Mouse (Mus musculus): ENCODE measurements around the gene Osm. TPM values are rescaled to one million over a fixed set of nuclear protein-coding genes. Genes with fewer than 3 reads are reported as not detected.

The Osm gene
- total RNA-seq, 2 experiments from 2014 or later: 0.18 TPM; not detected in 1

DNA sequence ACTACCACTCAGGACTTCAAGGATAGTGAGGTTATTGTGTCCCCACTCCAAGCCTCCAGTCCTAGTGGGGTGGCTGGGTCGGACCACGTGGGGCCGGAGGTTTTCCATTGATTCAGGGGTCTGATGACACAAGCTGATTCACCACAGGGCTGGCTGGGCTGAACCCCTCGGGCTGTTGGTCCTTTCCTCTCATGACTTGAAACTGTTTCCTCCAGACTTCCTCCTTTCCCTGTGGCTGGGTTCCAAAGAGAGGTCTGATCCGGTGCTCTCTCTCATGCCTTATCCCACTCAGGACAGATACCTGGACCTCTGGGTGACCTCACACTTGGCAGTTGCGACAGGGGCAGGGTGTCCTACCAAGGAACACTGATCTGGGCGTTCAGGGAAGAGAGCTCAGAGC lies 3.9 kb downstream of the Osm start:
- DNase-seq: no peak

DNA sequence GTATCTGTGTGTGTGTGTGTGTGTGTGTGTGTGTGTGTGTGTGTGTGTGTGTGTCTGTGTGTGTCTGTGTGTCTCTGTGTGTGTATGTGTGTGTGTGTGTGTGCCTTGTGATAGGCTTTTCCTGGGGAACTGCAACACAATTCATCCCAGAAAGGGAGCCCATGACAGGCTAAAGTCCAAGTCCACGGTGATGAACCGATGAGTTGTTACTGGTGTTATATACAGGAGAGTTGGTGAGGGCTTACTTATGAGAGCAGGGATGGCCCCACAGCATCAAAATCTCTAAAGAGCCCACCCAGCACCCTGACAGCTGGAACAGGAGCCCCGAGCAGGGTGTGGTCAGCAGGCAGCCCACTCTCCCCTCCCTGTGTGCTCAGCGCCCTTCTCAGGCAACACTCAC lies 5.0 kb downstream of the Osm start:
- DNase-seq: no peak

DNA sequence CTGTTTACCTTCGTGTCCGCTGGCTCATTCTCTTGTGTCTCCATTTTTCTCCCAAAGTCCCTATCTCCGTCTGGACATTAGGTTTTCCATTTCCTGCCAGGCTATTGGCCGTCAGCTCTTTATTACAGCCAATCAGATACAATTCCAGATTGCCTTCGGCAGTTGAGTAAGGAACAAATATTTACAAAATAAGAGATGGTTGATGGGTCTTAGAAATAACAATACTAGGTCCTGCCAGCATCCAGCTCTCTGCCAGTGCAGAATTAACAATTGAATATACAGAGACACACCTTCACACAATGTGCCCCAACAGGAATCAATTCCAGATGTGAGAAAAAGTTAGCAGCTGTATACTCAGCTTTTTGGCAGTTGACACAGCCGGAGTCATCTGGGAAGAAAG lies 9.9 kb downstream of the Osm start:
- DNase-seq: no peak

DNA sequence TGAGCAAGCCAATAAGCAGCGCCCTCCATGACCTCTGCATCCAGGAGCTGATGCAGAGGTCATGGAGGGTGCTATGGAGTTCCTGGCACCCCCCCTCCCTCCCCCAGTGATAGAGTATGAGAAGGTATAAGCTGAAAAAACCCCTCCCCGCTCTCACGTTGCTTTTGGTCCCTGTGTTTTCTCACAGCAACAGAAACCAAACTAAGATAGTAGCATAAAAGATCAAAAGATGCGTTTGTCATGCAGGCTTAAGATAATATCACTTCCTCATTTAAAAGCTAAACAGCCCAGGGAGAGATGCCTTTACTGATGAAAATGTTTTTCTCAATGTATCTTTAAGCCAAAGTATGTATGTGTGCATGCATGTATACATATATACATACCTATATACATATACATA lies 10.4 kb downstream of the Osm start:
- no peak for DNase-seq

DNA sequence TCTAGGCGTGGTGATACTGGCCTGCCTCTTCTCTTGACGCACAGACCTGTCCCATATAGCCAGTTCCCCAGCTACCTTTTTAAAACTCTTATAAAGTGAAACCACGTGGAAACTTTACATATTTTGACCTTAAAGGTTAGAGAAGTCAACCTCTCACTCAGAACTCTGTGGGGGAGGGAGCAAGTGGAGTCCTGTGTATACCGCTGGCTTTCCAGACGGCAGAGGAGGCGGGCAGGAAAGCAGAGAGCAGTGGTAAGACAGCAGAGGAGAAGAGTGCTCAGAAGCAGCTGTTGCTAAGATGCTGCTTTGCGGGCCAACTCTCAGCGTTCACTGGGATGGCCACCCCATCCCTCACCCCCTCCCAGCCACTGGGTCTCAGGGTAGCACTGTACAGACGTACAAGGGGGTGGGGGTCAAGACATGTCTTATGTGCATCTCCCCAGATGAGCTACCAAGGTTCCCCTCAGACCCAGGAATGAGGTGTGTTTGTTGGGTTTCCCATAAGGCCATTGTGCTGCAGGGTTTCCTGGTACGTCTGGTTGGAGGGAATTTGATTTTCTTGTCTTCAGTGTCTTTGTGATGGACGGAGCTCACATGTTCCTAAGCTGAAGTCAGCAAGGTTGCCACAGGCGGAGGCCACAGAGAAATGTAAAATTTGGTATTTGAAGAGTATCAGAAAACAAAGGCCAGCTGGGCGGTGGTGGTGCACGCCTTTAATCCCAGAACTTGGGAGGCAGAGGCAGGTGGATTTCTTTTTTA lies 11.2 kb downstream of the Osm start:
- no peak for DNase-seq

DNA sequence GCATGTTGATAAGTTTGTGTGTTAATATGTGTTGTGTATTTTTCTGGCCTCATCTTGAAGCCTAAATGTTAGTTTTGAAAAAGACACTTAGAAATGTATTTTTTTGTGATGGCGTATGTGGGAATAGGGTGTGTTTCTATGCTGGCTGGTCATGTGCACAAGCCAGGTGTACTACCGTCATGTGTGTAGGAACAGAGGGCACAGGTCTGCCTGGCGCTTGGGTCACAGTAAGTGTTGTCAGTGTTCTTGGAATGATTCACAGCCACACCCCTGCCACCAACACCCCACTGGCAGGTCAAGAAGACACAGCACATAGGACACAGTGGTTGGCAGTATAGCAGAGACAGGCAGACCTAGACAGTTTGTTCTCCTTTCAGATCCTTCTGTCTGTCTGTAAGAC lies 12.9 kb downstream of the Osm start:
- no peak for DNase-seq

DNA sequence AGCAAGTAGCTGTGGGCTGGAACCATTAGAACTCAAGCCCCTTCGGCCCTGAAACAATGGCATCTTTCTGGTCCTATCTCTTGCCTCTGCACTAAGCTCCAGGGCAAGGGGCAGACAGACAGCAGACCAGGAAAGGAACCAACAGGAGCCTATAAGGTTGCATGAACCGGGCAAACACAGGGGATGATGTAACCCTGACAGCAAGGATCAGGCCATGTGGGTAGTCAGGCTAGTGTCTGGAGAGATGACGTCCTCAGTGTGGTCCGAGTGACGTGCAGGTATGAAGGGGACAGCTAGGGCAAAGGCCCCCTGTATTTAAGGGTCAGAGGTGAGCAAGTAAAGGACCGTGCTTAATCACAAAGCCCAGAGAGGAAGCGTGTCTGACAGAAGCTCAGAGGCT lies 14.1 kb downstream of the Osm start:
- no peak for DNase-seq

DNA sequence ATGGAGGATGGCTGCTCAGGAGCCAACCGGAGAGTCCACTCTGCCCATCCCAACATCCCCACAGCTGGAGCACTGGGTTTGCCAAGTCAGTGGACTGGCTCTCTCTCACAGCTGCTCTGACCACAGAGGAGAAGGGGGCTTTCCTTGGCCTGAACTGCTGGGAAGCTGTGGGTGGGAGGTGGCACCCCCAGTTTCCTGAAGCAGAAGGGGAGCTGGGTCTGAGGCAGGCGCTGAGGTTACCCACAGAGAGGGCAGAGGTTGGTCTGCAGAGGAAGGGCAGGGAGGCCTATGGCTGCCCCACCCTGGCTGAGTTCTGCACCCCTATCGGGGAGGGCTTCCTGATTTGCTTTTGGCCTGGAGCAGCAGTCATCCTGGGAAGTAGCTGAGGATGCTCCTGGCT lies 15.2 kb downstream of the Osm start:
- no peak for DNase-seq

DNA sequence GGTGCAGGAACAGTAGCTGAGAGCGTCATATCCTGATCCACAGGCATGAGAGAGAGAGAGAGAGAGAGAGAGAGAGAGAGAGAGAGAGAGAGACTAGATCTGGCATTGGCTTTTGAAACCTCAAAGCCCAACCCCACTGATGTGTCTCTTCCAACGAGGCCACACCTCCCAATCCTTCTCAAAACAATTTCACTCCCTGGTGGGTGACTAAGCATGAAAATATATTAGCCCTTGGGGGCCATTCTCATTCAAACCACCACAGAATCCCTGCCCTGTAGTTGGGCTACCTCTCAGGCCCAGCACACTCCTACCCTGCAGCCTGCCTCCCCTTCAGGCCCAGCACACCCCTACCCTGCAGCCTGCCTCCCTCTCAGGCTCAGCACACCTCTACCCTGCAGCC lies 16.7 kb downstream of the Osm start:
- no peak for DNase-seq

DNA sequence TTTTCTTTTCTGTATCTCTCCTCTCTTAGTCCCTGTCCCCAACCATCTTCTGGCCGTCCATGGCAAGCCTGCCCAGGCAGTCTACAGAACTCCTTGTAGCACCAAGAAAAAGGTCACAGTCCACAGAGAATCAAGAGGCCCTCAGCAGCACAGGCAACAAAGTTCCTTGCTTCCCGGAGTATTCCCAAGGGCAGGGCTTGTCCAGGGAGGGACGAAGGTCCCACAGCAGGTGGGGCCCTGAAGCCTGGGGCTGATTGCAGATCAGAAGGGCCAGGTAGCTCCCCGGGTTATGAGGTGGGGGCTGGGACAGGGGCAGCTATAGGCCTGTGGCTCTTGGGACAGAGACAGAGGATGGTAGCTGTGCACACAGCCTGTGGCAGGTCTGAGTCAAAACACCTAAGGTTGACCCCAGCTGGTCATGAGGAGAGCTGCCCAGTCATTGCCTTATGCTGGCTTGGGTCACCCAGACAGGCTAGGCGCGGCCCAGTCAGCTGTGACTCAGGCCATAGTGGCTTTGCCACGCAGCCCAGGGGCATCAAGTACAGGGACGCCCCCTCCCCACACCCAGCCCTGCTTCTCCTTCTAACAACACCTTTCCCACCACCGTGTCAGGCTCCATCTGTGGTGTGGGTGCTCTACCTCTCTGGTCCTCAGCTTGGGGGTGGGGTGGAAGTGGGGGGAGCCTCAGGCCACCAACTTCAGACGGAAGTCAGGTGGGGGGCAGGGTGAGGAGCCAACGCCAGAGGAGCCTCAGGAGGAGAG lies 20.8 kb downstream of the Osm start, which contains the start of gene Lif:
Gene Lif (plus strand): TSS at position 712 of the 762 bp plus-strand sequence.
- no peak for DNase-seq

DNA sequence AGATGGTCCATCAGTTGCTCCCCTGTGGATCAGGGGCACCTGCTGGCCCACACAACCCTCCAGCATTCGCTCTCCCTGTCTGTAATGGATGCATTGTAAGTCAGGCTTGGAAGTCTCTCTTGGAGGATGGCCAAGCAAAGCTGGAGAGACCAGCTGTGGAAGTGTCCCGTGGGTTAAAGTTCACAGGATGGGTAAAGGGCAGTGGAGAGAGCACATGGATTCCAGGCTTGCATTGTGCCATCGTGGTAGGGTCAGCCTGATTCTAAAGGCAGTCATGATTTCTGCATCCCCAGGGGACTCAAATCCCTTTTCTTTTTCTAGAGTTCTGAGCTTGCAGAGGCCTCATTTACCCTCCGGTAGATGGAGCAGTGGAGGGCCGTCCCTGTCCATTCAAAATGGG lies 21.5 kb downstream of the Osm start:
- DNase-seq: no peak

DNA sequence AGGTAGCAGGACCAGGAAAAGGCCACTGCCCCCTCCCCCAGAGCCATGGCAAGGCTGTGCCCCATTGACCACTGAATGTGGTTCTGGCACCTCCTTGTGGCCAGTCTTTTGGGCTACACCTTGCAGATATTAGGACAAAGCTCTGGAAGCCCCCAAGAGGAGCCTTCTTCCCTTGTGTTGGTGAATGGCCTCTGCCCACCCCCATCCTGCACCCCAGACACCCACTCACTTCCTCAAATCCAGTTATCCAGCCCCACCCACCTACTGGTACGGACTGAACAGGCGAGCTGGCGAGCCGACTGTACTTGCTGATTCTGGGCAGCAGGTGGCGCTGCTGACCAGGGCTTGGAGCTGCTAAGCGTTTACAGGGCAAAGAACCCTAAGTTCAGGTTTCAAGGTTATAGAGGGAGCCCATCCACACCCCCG lies 22.4 kb downstream of the Osm start:
- peak; percentile 90 for DNase-seq

DNA sequence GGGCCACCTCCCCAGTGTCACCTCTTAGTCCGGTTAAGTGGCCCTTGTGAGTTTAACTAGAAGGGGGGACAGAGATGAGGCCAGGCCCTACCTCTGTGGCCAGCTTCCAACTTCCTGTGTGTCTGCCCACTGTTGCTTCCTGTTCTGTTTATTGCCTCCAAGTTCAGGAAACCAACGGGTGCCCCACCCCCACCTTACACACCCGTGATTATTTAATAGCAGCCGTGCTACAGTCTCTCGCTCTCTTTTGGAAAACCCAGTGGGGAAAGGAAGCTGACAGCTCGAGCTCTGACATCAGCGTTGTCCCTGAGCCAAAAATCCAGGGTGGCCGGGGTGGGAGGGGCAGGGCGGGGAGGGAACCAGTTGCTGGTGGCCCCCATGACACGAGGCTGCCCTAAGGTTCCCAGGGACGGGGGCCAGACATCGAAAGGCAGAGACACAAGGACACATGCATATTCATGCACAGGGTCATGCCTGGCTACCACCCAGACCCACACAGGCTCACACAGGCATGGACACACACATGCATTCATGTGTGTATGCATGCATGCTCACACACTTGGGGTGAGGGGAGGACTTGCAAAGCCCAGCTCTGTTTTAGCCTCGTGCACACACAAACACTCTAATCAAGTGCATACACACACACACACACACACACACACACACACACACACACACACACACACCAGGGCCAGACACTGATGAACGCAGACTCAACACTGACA lies 24.4 kb downstream of the Osm start:
- peak; percentile 65 for DNase-seq

DNA sequence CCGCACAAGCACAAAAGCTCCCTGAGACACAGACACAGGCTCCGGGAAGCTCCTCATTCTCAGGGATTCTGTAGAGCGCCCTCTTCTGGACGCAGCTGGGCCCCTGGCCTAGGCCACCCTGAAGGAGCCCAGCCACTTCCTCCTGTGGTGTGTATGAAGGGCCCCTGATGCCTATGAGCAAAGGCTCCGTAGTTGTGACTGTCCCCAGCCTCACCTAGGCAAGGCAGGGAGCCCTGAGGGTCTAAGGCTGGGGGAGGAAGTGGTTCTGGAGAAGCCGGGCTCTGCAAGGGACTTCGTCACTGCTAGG lies 24.9 kb downstream of the Osm start:
- peak; percentile 80 for DNase-seq

DNA sequence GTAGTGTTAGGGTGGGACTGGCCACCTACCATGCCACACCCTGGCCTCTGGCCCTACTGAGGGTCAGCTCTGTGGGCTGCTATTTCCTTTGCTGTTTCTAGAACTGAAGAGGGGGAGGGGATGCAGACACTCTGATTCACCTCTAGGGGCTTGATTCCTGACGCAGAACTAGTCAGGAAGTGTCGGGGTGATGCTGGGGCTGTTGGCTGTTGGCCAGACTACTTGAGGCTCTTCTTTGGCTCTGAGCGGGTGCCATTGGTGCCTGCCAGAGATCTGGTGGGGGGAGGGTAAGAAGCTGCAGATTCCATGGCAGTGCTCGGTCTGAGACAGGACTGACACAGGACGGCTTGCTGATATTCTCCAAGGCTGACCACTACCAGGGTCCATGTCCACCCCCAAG lies 25.7 kb downstream of the Osm start:
- DNase-seq: peak; percentile 40

DNA sequence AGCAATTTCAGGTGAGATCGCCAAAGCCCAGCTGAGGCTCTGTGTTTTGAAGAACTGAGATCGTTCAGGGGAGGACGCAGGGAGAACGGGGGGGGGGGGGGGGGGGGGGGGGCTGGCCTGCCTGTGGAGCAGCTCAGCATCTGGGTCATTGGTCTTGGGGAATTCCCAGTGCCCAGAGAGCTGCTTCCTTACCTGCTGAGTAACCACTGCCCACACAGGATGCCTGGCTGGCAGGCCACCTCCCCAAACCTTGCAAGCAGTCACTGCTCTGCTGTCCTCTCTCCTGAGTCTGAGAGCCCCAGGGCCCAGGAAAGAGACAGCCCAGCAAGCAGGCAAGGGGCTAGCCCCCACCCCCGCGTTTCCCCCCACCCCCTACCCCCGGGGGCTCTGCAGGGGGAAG lies 26.6 kb downstream of the Osm start:
- DNase-seq: no peak

DNA sequence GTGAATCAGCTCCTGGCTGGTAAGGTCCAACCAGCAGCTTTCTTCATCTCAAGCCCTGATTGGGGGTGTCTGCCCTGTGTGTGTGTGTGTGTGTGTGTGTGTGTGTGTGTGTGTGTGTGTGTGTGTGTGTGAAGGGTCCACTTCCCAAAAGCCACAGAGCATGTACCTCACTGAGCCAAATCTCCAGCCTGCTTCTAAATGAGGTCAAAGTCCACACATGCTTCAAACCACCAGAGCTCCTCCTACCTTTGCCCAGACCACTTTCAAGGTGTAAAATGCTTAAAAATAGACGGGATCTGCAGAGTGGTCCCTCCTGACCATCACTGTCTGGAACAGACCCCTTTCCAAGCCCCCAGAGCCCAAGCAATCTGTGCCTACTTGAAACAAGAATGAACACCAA lies 27.1 kb downstream of the Osm start:
- no peak for DNase-seq

DNA sequence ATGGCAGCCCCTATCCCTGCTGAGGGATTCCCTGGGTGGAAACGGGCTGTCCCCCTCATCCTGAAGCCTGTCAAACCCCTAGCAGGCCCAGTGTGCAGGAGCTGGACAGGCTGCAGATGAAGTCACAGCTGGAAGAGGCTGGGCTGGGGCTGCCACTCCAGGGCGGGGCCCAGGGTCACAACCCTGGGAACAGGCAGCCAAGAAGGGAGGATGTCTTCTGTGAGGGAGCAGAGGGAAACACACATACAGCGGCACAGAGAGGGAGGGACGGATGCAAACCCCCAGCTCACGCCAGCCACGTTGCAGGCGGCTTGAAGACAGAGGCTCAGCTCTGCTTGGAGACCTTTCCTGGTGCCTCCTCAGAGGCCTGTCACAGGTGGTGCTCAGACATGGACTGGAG lies 27.8 kb downstream of the Osm start:
- peak; percentile 43 for DNase-seq

DNA sequence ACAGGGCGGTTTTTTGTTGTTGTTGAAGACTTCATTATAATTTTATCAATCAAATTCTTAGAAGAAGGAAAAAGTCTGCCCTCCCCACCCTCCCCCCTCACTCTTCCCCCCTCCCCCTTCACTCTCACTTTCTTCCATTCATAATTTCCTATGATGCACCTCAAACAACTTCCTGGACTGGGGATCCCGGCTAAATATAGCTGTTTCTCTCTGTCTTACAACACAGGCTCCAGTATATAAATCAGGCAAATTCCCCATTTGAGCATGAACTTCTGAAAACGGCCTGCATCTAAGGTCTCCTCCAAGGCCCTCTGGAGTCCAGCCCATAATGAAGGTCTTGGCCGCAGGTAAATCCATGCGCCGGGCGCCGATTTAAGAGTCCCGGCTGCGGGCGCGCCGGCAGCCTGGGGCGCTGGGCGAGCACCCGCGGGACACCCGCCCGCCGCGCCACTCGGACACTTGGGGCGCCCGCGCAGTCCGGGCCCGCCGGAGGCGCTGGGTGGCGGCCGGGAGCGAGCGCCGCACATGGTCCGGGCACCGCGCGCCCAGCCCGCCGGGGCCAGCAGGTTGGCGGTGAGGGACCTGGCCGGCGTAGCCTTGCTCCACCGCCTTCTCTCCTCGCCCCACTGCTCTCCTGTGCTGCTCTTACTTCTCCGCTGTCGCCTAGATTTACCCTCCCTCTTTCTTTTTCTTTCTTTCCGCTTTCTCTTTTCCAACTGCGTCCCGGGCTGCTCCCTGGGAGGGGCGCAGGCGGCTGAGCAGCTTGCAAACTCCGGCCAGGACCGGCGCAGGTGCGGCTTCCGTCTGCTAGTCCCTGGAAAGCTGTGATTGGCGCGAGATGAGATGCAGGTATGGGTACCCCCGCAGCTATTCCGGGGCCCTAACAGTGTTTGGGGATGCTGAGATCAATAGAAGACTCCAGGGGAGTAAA lies 30.3 kb downstream of the Osm start:
- DNase-seq: peak; percentile 80

DNA sequence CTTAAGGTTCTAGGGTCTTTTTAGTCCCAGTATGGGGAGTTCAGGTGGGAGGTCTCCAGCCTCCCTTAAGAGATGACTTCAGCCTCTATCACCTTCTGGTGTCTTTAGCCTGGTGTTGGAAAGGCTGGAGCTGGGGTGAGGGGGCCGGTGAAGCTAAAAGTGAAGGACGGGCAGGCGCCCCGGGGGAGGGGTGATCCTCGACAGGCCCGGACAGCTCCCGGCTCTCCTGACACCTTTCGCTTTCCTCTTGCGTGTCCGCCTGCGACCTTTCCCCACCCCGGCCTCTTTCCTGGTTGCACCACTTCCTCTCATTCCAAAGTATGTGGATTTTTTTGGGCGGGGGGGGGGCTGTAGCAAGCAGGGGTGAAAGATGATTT lies 31.0 kb downstream of the Osm start:
- no peak for DNase-seq

DNA sequence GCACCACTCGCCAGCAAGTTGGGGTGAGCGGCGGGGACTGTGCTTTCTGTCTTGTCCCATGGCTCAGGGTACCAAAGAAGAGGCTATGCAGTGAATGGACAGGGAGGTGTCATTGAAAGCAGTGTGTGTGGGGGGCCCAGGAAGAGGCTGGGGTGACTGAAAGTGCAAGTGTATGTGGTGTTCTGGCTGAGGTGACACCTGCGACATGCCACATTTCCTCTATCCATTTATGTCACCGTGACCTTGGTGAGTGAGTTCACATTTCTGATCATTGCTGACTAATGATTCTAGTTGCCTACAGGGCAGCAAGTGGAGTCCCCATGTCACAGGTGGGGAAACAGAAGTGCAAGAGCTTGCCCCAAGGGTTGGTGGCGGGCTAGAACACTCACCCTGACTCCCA lies 32.3 kb downstream of the Osm start:
- DNase-seq: no peak

DNA sequence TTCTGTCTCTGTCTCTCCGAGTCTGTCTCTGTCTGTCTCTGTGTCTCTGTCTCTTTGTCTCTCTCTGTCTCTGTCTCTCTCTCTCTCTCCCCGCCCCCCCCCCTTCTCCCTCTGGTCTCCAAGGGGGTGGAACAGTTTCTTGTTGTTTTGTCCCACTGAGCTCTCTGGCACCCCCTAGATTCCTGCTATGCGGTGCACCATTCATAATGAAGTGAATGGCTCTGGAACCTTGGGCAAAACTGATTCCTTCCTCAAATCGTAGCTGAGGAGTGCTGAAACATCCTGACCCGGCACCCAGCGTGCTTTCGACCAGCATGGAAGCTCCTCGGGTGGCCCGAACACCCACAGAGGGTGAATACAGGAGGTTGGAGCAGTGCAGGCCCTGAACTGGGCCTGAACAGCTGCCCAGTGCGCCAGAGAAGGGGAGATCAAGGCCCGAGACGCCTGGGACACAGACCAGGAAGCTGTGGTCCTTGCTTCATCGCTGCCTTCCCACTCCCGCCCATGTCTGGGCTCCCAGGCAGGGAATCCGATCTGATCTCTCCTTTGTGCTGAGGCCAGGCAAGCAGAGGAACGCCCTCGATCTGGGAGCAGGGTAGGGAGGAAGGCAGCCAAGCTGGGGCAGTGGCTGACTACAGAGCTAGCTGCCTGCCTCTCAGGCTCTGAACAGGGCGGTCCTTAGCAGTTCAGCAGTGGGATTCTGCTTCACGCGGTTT lies 34.7 kb downstream of the Osm start:
- peak; percentile 41 for DNase-seq

All from adrenal gland, postnatal 10 days (tissue).